Comparison of ENCODE assay signal across 8 mouse cellular contexts in genomic region chr9:49081561-49081960, GRCm38 (mm10). TPM values are rescaled to one million over a fixed set of nuclear protein-coding genes. Genes with fewer than 3 reads are reported as not detected.
DNase-seq lines count a peak whose midpoint lies in the region; ATAC-seq and TF ChIP-seq lines count a peak whose summit lies in the region.

No protein-coding gene starts in this region.

- no peak overlapping the region for H3K9ac ChIP-seq in kidney, embryonic 15.5 days

- ATAC-seq in kidney, embryonic 15.5 days (replicated peaks; ENCODE audit: low FRiP score), result no peak
- peak; percentile 65 for ATAC-seq in frontal cortex, adult (ENCODE audit: low TSS enrichment)

- intact Hi-C loops in left cerebral cortex, postnatal 4 days (cut with DNase I), result loop anchor here (2.0 to 10.0 kb wide), 2 partner anchors 407 to 1363 kb away; no protein-coding TSS in a partner anchor

- 12% methylated on average over 4 of the region's 4 CpGs for WGBS in kidney, embryonic 15.5 days
- WGBS in olfactory bulb, adult 2 months, result 15% methylated on average over 4 of the region's 4 CpGs

- H3K4me3 ChIP-seq in kidney, embryonic 15.5 days (replicated peaks), result no peak overlapping the region
- H3K4me3 ChIP-seq in olfactory bulb, adult 2 months (ENCODE audit: insufficient read depth, low read depth, low read length), result no peak overlapping the region

- peak; percentile 56 for DNase-seq in kidney, adult 11 months
- peak; percentile 31 for DNase-seq in c-Kit-positive CD71-positive TER-119-negative erythroid progenitor cells, embryonic 14.5 days (ENCODE audit: low read depth)
- DNase-seq in induced T-regulatory cell, adult 2 months (ENCODE audit: low read depth), result peak; percentile 38
- DNase-seq in left cerebral cortex, postnatal 4 days, result peak; percentile 86
- DNase-seq in urinary bladder, postnatal 10 days (ENCODE audit: low spot score), result peak; percentile 22

- peak; percentile 81 for TF ChIP-seq CTCF in olfactory bulb, adult 2 months (IDR thresholded peaks at IDR 0.05; ENCODE audit: insufficient read depth, low read depth, low read length)

- H3K4me2 ChIP-seq in kidney, embryonic 15.5 days, result no peak overlapping the region

- peaks cover 45% of the 10 kb centered on the region for H3K36me3 ChIP-seq in kidney, embryonic 15.5 days

- no peaks in the 10 kb centered on the region for H3K4me1 ChIP-seq in kidney, embryonic 15.5 days
- 0 out of 2 replicates have a peak, but pooled peaks cover 2% of the 10 kb centered on the region for H3K4me1 ChIP-seq in olfactory bulb, adult 2 months (ENCODE audit: control insufficient read depth, insufficient read depth, low read length)

- H3K27me3 ChIP-seq in kidney, embryonic 15.5 days, result no peaks in the 10 kb centered on the region

- no peaks in the 10 kb centered on the region for H3K9me3 ChIP-seq in kidney, embryonic 15.5 days (replicated peaks)

- TF ChIP-seq POLR2A in olfactory bulb, adult 2 months (IDR thresholded peaks at IDR 0.05; ENCODE audit: insufficient read depth, low read depth, low read length), result no peak

- no peak overlapping the region for H3K27ac ChIP-seq in kidney, embryonic 15.5 days
- no peak overlapping the region for H3K27ac ChIP-seq in olfactory bulb, adult 2 months (ENCODE audit: insufficient read depth, low read depth, low read length)

RNA-seq across cellular contexts. Expression of gene Tmprss5, which starts 0.5 kb away (rescaled TPM):
- polyA plus RNA-seq in kidney, embryonic 15.5 days (2015; fragmentation: Nextera tagmentation; extraction: Ambion mirVana), result 0.36 and 0.39 TPM in 2 replicates
- total RNA-seq in left cerebral cortex, postnatal 4 days (2021), result 1 to 10 TPM in 1 of 2 experiments, under 1 TPM in 1; 0.46 to 1.0 TPM
- polyA plus RNA-seq in olfactory bulb, adult 2 months (2012; ENCODE audit: insufficient read depth, insufficient read length, low replicate concordance, missing spikeins), result not detected in 2 replicates

RNA-seq across cellular contexts. Expression of gene Zw10, which starts 26.1 kb away (rescaled TPM):
- polyA plus RNA-seq in kidney, embryonic 15.5 days (2015; fragmentation: Nextera tagmentation; extraction: Ambion mirVana), result 38.4 and 41.5 TPM in 2 replicates
- total RNA-seq in left cerebral cortex, postnatal 4 days (2021), result 10 to 100 TPM; 17.8 to 20.9 TPM
- not detected in 2 replicates for polyA plus RNA-seq in olfactory bulb, adult 2 months (2012; ENCODE audit: insufficient read depth, insufficient read length, low replicate concordance, missing spikeins)

Comparison
In these comparisons a context has a peak if more than half of its experiments do, and no peak if none do; other contexts are left out.
1. DNase-seq: peak in every context shown above with its lines; median percentile 86 in left cerebral cortex, postnatal 4 days; 56 in kidney, adult 11 months; 38 in induced T-regulatory cell, adult 2 months; 31 in c-Kit-positive CD71-positive TER-119-negative erythroid progenitor cells, embryonic 14.5 days; 22 in urinary bladder, postnatal 10 days.
2. RNA of gene Zw10, which starts 26.1 kb away (polyA plus RNA-seq): 38.4 to 41.5 TPM in kidney, embryonic 15.5 days; not detected in olfactory bulb, adult 2 months; every median in the first group is over 10 times any median in the second.